Mouse (Mus musculus): ENCODE measurements around the gene Gm38431. TPM values are rescaled to one million over a fixed set of nuclear protein-coding genes. Genes with fewer than 3 reads are reported as not detected.

Gene Gm38431
- 1 to 10 TPM; 2.7 to 5.4 (median 4.0) TPM for total RNA-seq (2022)

GRCm38 (mm10) chr9:21091707-21092320 lies at the start of gene Gm38431, which contains the start of gene Raver1:
Gm38431 (minus strand) TSS chr9:21091997.
Raver1 (minus strand) TSS chr9:21092008.
- DNase-seq (ENCODE audit: low spot score in 2 of 2), result peak; percentile 97

- DNase-seq (ENCODE audit: low spot score in 2 of 2), result no peak
These were observed 46.6 kb upstream of the Gm38431 start for GRCm38 (mm10) chr9:21138386-21138785.

GRCm38 (mm10) chr9:21137229-21137628 lies 45.4 kb upstream of the Gm38431 start:
- DNase-seq (ENCODE audit: low spot score in 2 of 2), result peak in 1 of 2 experiments; percentile 52

- DNase-seq (ENCODE audit: low spot score in 2 of 2), result no peak
These were observed 44.6 kb upstream of the Gm38431 start for GRCm38 (mm10) chr9:21136401-21136800.

- no peak for DNase-seq (ENCODE audit: low spot score in 2 of 2)
These were observed 44.2 kb upstream of the Gm38431 start for GRCm38 (mm10) chr9:21135941-21136381.

GRCm38 (mm10) chr9:21135329-21135890 lies 43.6 kb upstream of the Gm38431 start:
- DNase-seq (ENCODE audit: low spot score in 2 of 2), result no peak

GRCm38 (mm10) chr9:21134595-21135328 lies 43.0 kb upstream of the Gm38431 start:
- no peak for DNase-seq (ENCODE audit: low spot score in 2 of 2)

- no peak for DNase-seq (ENCODE audit: low spot score in 2 of 2)
These were observed 41.4 kb upstream of the Gm38431 start for GRCm38 (mm10) chr9:21133064-21133707.

- no peak for DNase-seq (ENCODE audit: low spot score in 2 of 2)
These were observed 40.4 kb upstream of the Gm38431 start for GRCm38 (mm10) chr9:21132102-21132775.

GRCm38 (mm10) chr9:21131059-21131956 lies 39.5 kb upstream of the Gm38431 start, which contains the start of gene Tyk2:
Tyk2 (minus strand) TSS chr9:21131243.
- DNase-seq (ENCODE audit: low spot score in 2 of 2), result peak; percentile 93 to 96

- no peak for DNase-seq (ENCODE audit: low spot score in 2 of 2)
These were observed 34.4 kb upstream of the Gm38431 start for GRCm38 (mm10) chr9:21126259-21126627.

- no peak for DNase-seq (ENCODE audit: low spot score in 2 of 2)
These were observed 33.9 kb upstream of the Gm38431 start for GRCm38 (mm10) chr9:21125502-21126258.

- no peak for DNase-seq (ENCODE audit: low spot score in 2 of 2)
These were observed 33.0 kb upstream of the Gm38431 start for GRCm38 (mm10) chr9:21124837-21125236.

- no peak for DNase-seq (ENCODE audit: low spot score in 2 of 2)
These were observed 29.7 kb upstream of the Gm38431 start for GRCm38 (mm10) chr9:21121483-21121882.

- DNase-seq (ENCODE audit: low spot score in 2 of 2), result no peak
These were observed 25.3 kb upstream of the Gm38431 start for GRCm38 (mm10) chr9:21117073-21117472.

- DNase-seq (ENCODE audit: low spot score in 2 of 2), result no peak
These were observed 23.3 kb upstream of the Gm38431 start for GRCm38 (mm10) chr9:21115105-21115504.

- no peak for DNase-seq (ENCODE audit: low spot score in 2 of 2)
These were observed 22.4 kb upstream of the Gm38431 start for GRCm38 (mm10) chr9:21114190-21114589.

GRCm38 (mm10) chr9:21113751-21114150 lies 22.0 kb upstream of the Gm38431 start:
- no peak for DNase-seq (ENCODE audit: low spot score in 2 of 2)

GRCm38 (mm10) chr9:21107607-21108237 lies 15.9 kb upstream of the Gm38431 start:
- no peak for DNase-seq (ENCODE audit: low spot score in 2 of 2)
